Mouse (Mus musculus): ENCODE measurements around the gene Ss18l1.

- TF ChIP-seq ZC3H11A (IDR thresholded peaks at IDR 0.05; ENCODE audit: low read depth, low read length) (no peak), MAFK (IDR thresholded peaks at IDR 0.05; ENCODE audit: borderline replicate concordance, low read depth, low read length) (no peak), E2F4 (IDR thresholded peaks at IDR 0.05; ENCODE audit: borderline replicate concordance, low read depth, low read length) (no peak), CTCF (IDR thresholded peaks at IDR 0.05 in 2 of 3, conservative IDR thresholded peaks at IDR 0.05 in 1 of 3; ENCODE audit: control insufficient read depth in 1 of 3, insufficient read depth in 1 of 3, low read depth in 2 of 3, low read length in 3 of 3, poor library complexity in 1 of 3, severe bottlenecking in 1 of 3) (no peak), POLR2A (IDR thresholded peaks at IDR 0.05; ENCODE audit: control insufficient read depth in 1 of 2, insufficient read depth in 1 of 2, low read depth in 1 of 2, low read length in 2 of 2, poor library complexity in 1 of 2) (no peak), EP300 (IDR thresholded peaks at IDR 0.05; ENCODE audit: low read depth in 1 of 2, low read length in 2 of 2) (no peak), HCFC1 (IDR thresholded peaks at IDR 0.05; ENCODE audit: low read depth, low read length) (no peak), GATA1 (IDR thresholded peaks at IDR 0.05; ENCODE audit: low read depth, low read length) (no peak), MAX (IDR thresholded peaks at IDR 0.05; ENCODE audit: low read length) (no peak), NRF1 (IDR thresholded peaks at IDR 0.05; ENCODE audit: insufficient read depth, low read depth, low read length, poor library complexity, severe bottlenecking) (no peak), ETS1 (IDR thresholded peaks at IDR 0.05; ENCODE audit: low read depth, low read length) (no peak)
Measured at GRCm38 (mm10) chr2:180006352-180007017, 35.8 kb upstream of the Ss18l1 start.

Measured in MEL (cell line).